Mouse (Mus musculus) brown adipose tissue, adult 24 weeks (tissue): ENCODE data around the gene Sox2. TPM values are rescaled to one million over a fixed set of nuclear protein-coding genes. Genes with fewer than 3 reads are reported as not detected.

Source experiments
- H3K27ac ChIP-seq: fragments of 200-500 bp; replicated peaks from 2 replicates; pipeline ENCODE4 v1.5.1; 2012; ENCODE audit warnings: low read depth, mild to moderate bottlenecking, low read length
- H3K4me1 ChIP-seq: fragments of 200-500 bp; 2 replicates; pipeline ENCODE4 v1.6.1; 2012; ENCODE audit warnings: low read length, mixed read lengths; ENCODE audit not compliant: control insufficient read depth, insufficient read depth, insufficient read length
- H3K4me3 ChIP-seq: fragments of 200-500 bp; 2 replicates; pipeline ENCODE4 v1.5.1; 2012; ENCODE audit warnings: low read depth, mild to moderate bottlenecking, low read length, moderate library complexity; ENCODE audit not compliant: insufficient read depth
- polyA plus RNA-seq: library from polyadenylated mRNA; stranded (reverse); fragments of >200 nt; gene quantifications from 2 replicates; pipeline ENCODE4 v1.2.4, GENCODE M21; 2012; ENCODE audit not compliant: missing spikeins, insufficient read depth, insufficient read length

Sox2 gene
- polyA plus RNA-seq, 1 experiment, result not detected

- Histone ChIP-seq H3K4me1 (no peaks in the 10 kb centered on the region), H3K4me3 (no peak overlapping the region), H3K27ac (no peak overlapping the region)
Observed at GRCm38 (mm10) chr3:34691703-34692393, 41.6 kb downstream of the Sox2 start.

DNA sequence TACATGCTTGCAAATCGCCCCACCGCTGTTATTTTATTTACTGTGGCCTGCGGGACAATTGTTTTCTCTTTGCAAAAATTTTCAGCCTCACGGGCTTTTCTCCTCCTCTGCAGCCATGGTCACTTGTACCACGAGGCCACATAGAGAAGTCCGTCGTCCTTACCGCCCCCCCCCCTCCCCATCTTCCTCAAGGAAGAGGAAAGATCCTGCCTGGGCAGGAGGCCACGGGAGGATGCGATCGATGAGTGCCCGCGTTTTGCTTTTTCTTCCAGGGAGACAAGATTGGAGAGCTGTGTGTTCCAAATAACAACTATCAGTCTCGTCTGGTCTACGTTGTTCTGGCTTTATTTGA lies 42.2 kb downstream of the Sox2 start:
- Histone ChIP-seq H3K27ac (no peak overlapping the region), H3K4me3 (no peak overlapping the region), H3K4me1 (no peaks in the 10 kb centered on the region)
